Mouse (Mus musculus): ENCODE measurements at regions not wholly inside any gene's neighbourhood (a gene's known extent, or its start where the extent isn't known, plus 50 kb on each side); places are given as distances from the start of the nearest gene placed in this dataset.

DNA sequence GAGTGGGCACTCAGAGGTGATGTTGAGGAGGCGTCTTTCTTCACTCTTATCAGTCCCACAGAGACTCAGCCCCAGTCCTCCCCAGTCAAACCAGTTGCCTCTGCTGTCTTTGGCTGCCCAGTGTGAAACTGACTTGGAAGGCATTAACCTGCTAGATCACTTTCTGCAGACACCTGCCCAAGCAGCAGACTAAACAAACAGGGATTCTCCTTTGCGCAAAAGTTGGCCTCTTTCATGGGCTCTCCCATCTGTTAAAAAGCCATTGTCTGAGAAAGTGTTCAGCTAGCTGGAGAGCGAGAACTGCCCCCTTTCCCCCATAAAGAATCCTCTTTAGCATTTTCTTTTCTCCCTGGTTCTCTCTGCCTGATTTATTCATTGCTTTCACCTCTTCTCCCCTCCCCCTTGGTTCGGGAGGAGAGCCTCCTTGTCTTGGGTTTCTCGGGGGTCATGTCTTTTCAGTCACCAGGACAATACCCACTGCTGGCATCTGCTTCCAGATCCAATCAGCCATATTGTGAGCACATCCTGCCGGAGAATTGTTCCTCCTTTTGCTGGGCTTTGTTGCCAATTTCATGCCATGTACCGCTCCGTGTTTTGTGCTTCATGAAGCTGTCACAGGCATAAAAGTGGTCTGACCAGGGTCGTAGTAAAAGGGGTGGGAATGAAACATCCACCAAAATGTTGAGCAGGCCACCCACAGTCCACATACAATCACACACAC lies 143.7 kb downstream of the Nkx6-1 start:
- no peak overlapping the region for H3K27ac ChIP-seq (ENCODE audit: low read length)
- no peaks in the 10 kb centered on the region for H3K4me1 ChIP-seq (ENCODE audit: control insufficient read depth, insufficient read depth, low read length)
- no peak for ATAC-seq (replicated peaks; ENCODE audit: extremely low read depth, insufficient read depth, low FRiP score)
- no peak overlapping the region for H3K4me2 ChIP-seq (ENCODE audit: low read depth, low read length)
- no peak overlapping the region for H3K9ac ChIP-seq (ENCODE audit: low read length)
- no peaks in the 10 kb centered on the region for H3K36me3 ChIP-seq (ENCODE audit: control insufficient read depth, insufficient read depth)
- H3K27me3 ChIP-seq (ENCODE audit: control insufficient read depth, insufficient read depth, low read length), result no peaks in the 10 kb centered on the region
- WGBS, result 47% methylated on average over 9 of the region's 9 CpGs
- no peaks in the 10 kb centered on the region for H3K9me3 ChIP-seq (replicated peaks; ENCODE audit: control insufficient read depth, low read length)
- H3K4me3 ChIP-seq (ENCODE audit: low read length), result no peak overlapping the region

DNA sequence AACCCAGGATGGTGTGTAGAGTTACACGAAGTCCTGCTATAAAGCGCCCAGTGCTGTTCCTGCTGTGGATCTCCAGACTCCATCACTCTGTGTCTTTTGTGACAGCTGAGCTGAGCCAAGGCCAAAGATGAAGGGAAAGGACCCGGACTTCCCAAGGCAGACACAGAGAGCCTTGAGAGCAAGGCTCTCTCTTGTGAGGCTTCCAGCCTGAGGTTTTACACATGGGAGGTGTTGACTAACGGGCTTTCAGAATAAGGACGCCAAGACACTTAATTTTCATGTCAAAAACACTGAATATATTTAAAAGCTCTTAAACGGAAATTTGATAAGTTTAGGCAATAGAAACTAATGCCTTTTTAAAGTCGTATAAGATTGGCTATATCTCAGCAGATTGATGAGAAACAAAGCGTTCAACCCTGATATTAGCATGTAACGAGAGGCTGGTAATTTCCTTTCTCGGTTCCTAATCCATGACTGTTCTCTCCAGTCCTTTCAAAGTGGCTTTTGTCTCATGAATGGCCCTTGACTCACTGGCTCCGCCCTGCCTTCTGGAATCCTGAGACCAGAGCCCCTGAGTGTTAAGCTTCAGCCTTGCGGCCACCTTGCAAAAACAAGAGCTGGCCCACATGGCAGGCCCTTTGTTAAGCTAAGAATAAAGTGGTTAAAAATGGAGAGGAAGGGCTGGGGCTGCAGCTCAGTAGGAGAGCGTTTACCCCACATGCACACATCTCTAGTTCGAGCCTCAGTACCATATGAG lies 145.8 kb downstream of the Nkx6-1 start:
- Histone ChIP-seq H3K27me3 (ENCODE audit: control insufficient read depth, insufficient read depth, low read length) (no peaks in the 10 kb centered on the region), H3K4me3 (ENCODE audit: low read length) (no peak overlapping the region), H3K27ac (ENCODE audit: low read length) (no peak overlapping the region), H3K9ac (ENCODE audit: low read length) (no peak overlapping the region), H3K4me1 (ENCODE audit: control insufficient read depth, insufficient read depth, low read length) (no peaks in the 10 kb centered on the region), H3K4me2 (ENCODE audit: low read depth, low read length) (no peak overlapping the region), H3K9me3 (replicated peaks; ENCODE audit: control insufficient read depth, low read length) (no peaks in the 10 kb centered on the region), H3K36me3 (ENCODE audit: control insufficient read depth, insufficient read depth) (no peaks in the 10 kb centered on the region)
- WGBS, result 57% methylated on average over 14 of the region's 14 CpGs
- ATAC-seq (replicated peaks; ENCODE audit: extremely low read depth, insufficient read depth, low FRiP score), result no peak

DNA sequence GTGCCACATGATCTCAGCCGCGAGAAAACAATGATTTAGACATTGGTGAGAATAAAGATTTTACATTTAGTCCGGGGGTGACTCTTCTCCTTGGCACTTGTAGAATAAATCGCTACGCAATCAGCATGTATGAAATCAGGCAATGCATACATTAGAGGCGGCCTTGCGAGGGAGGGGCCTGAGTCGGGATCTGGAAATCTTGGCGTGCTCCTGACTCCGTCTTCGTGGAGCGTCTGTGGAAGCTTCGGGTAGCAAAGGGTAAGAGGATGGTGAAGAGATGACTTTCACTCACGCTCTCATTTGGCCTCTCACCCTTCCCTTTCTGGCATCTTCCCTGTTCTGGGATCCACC lies 167.1 kb downstream of the Nkx6-1 start:
- Histone ChIP-seq H3K4me1 (ENCODE audit: control insufficient read depth, insufficient read depth, low read length) (no peaks in the 10 kb centered on the region), H3K4me2 (ENCODE audit: low read depth, low read length) (no peak overlapping the region), H3K9me3 (replicated peaks; ENCODE audit: control insufficient read depth, low read length) (no peaks in the 10 kb centered on the region), H3K27me3 (ENCODE audit: control insufficient read depth, insufficient read depth, low read length) (no peaks in the 10 kb centered on the region), H3K9ac (ENCODE audit: low read length) (no peak overlapping the region), H3K4me3 (ENCODE audit: low read length) (no peak overlapping the region), H3K36me3 (ENCODE audit: control insufficient read depth, insufficient read depth) (no peaks in the 10 kb centered on the region), H3K27ac (ENCODE audit: low read length) (no peak overlapping the region)
- ATAC-seq (replicated peaks; ENCODE audit: extremely low read depth, insufficient read depth, low FRiP score), result no peak
- WGBS, result 86% methylated on average over 14 of the region's 14 CpGs

DNA sequence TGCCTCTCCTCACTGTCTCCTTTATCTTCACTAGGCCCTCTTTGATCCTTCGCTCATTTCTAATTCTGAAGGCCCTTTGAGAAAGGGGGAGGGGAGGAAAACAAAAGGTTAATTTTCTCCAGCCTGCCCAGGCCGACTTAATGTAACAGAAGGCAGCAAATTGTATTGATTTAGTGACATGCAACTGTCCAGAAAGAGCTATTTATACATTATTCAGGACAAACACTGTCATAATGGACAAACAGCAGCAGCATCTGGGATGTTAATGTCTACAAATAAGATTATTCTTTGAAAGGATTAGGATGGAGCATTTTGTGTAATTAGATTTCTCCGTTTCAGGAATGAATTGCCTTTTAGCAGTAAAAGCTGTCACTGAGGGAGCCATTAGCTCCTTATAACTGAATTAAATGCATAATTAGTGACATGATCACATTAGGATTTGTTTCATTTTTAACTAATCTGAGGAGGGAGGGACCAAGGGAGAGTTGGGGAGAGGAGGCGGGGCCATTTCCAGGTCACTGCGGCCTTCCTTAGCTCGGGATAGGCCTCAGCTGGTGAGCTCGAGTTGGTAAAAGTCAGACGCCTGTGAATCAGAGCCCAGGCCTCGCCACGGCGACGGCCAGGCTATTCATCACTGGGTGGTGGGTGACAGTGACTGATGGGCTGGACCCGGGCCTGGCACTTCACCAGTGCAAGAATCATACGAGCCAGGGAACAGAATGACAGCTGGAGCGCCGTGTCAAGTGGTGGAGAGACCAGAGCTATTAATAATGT lies 167.7 kb downstream of the Nkx6-1 start:
- 60% methylated on average over 16 of the region's 16 CpGs for WGBS
- Histone ChIP-seq H3K4me3 (ENCODE audit: low read length) (no peak overlapping the region), H3K4me1 (ENCODE audit: control insufficient read depth, insufficient read depth, low read length) (no peaks in the 10 kb centered on the region), H3K9ac (ENCODE audit: low read length) (no peak overlapping the region), H3K9me3 (replicated peaks; ENCODE audit: control insufficient read depth, low read length) (no peaks in the 10 kb centered on the region), H3K4me2 (ENCODE audit: low read depth, low read length) (no peak overlapping the region), H3K36me3 (ENCODE audit: control insufficient read depth, insufficient read depth) (no peaks in the 10 kb centered on the region), H3K27me3 (ENCODE audit: control insufficient read depth, insufficient read depth, low read length) (no peaks in the 10 kb centered on the region), H3K27ac (ENCODE audit: low read length) (no peak overlapping the region)
- no peak for ATAC-seq (replicated peaks; ENCODE audit: extremely low read depth, insufficient read depth, low FRiP score)

DNA sequence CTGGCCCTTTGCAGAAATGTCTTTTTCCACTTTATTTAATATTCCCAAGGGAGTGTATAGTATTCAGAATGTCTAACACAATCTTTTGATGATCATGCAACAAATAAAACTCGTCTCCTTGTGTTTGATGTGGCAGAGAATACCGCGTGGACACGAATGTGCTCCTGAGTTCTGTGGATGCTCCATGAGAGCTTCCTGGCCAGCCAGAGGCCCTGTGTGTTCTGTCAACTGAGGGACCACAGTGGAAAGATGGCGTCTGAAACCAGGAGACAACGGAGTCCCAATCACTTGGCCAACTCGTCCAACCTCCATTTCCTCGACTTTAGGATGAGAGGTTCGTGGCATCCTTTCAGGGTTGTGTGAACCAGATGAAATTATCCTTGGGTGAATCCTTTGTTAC lies 168.6 kb downstream of the Nkx6-1 start:
- Histone ChIP-seq H3K4me2 (ENCODE audit: low read depth, low read length) (no peak overlapping the region), H3K9me3 (replicated peaks; ENCODE audit: control insufficient read depth, low read length) (no peaks in the 10 kb centered on the region), H3K9ac (ENCODE audit: low read length) (no peak overlapping the region), H3K4me1 (ENCODE audit: control insufficient read depth, insufficient read depth, low read length) (no peaks in the 10 kb centered on the region), H3K36me3 (ENCODE audit: control insufficient read depth, insufficient read depth) (no peaks in the 10 kb centered on the region), H3K27ac (ENCODE audit: low read length) (no peak overlapping the region), H3K4me3 (ENCODE audit: low read length) (no peak overlapping the region), H3K27me3 (ENCODE audit: control insufficient read depth, insufficient read depth, low read length) (no peaks in the 10 kb centered on the region)
- 90% methylated on average over 9 of the region's 9 CpGs for WGBS
- ATAC-seq (replicated peaks; ENCODE audit: extremely low read depth, insufficient read depth, low FRiP score), result no peak

DNA sequence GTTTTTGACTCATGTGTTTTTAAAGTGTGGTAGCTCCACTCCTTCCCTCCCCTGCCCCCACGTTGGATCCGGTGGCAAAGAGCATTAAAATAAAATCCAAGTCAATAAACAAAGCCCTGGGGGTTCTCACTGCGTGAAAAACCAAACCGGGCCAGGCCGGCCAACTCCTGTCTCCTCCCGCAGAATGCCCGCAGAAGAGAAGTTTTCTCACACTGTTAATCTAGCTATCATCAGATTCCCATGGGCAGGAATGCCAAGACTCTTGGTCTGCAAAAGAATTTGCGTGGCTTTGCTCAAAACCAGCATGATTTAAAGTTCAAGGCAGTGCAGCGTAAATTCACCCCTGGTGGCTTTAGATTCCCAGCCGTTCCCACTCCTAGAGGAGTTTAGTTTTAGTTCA lies 219.0 kb downstream of the Nkx6-1 start:
- no peak overlapping the region for H3K4me3 ChIP-seq (ENCODE audit: low read length)
- WGBS, result 26% methylated on average over 10 of the region's 10 CpGs
- no peak for ATAC-seq (replicated peaks; ENCODE audit: extremely low read depth, insufficient read depth, low FRiP score)

DNA sequence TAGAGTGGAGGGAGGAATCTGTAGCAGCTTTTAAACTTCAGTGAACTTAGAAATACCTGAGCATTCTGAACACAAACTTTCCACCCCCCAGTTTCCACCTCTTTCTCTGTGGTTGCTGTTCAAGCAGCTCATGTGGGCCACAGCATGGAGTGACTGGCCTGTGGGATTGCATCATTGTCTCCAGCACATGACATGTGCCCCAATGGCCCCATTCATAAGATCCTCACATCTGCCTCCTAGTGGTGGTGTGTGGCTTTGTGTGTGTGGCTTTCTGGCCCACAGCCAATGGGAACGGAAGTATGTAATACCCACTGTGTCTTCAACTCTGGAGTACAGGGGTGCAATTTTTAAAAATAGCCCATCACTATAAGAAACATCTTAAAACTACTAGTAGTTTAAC lies 223.0 kb downstream of the Nkx6-1 start:
- Histone ChIP-seq H3K9ac (ENCODE audit: low read length) (no peak overlapping the region), H3K4me1 (ENCODE audit: control insufficient read depth, insufficient read depth, low read length) (no peaks in the 10 kb centered on the region), H3K27ac (ENCODE audit: low read length) (no peak overlapping the region), H3K27me3 (ENCODE audit: control insufficient read depth, insufficient read depth, low read length) (no peaks in the 10 kb centered on the region), H3K4me3 (ENCODE audit: low read length) (no peak overlapping the region), H3K9me3 (replicated peaks; ENCODE audit: control insufficient read depth, low read length) (no peaks in the 10 kb centered on the region), H3K4me2 (ENCODE audit: low read depth, low read length) (no peak overlapping the region), H3K36me3 (ENCODE audit: control insufficient read depth, insufficient read depth) (no peaks in the 10 kb centered on the region)
- WGBS, result 73% methylated on average over 1 of the region's 1 CpGs
- ATAC-seq (replicated peaks; ENCODE audit: extremely low read depth, insufficient read depth, low FRiP score), result no peak

More for the DNA sequence above, 219.0 kb downstream of the Nkx6-1 start:
- H3K4me2 ChIP-seq (ENCODE audit: low read depth, low read length), result no peak overlapping the region
- H3K36me3 ChIP-seq (ENCODE audit: control insufficient read depth, insufficient read depth), result no peaks in the 10 kb centered on the region
- no peak overlapping the region for H3K27ac ChIP-seq (ENCODE audit: low read length)
- no peaks in the 10 kb centered on the region for H3K9me3 ChIP-seq (replicated peaks; ENCODE audit: control insufficient read depth, low read length)
- no peak overlapping the region for H3K9ac ChIP-seq (ENCODE audit: low read length)
- H3K4me1 ChIP-seq (ENCODE audit: control insufficient read depth, insufficient read depth, low read length), result no peaks in the 10 kb centered on the region
- H3K27me3 ChIP-seq (ENCODE audit: control insufficient read depth, insufficient read depth, low read length), result no peaks in the 10 kb centered on the region

DNA sequence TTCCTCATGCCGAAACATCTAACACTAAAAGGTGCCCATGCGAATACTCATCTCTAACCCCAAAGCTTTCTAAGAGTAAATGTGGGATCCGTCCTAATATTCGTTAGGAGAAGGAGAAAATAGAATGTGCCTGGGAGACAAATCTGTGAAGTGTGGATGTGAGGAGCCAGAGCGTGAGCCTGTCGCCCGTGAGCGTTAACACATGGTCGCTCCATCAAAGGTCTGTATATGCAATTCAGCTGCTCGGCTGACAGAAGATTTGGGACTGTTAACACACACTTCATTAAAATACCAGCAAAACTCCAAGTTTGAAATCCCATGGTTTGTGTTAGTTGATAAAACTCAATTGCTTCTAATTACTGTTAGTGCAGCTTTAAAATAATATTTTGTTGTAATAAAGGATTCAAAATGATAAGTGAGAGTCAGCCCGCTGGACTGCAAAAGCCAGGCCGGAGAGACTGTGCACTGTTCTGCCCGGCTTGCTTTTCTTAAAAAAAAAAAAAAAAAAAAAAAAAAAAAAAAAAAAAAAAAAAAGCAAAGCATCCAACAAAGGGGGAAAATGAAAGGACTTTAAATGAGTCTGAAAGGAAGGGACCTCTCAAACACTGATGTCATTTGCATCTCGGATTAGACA lies 227.0 kb downstream of the Nkx6-1 start:
- no peak overlapping the region for H3K4me3 ChIP-seq (ENCODE audit: low read length)
- ATAC-seq (replicated peaks; ENCODE audit: extremely low read depth, insufficient read depth, low FRiP score), result no peak
- H3K27ac ChIP-seq (ENCODE audit: low read length), result no peak overlapping the region
- no peak overlapping the region for H3K9ac ChIP-seq (ENCODE audit: low read length)
- no peaks in the 10 kb centered on the region for H3K4me1 ChIP-seq (ENCODE audit: control insufficient read depth, insufficient read depth, low read length)
- no peak overlapping the region for H3K4me2 ChIP-seq (ENCODE audit: low read depth, low read length)
- H3K27me3 ChIP-seq (ENCODE audit: control insufficient read depth, insufficient read depth, low read length), result no peaks in the 10 kb centered on the region
- 74% methylated on average over 14 of the region's 14 CpGs for WGBS
- no peaks in the 10 kb centered on the region for H3K36me3 ChIP-seq (ENCODE audit: control insufficient read depth, insufficient read depth)
- no peaks in the 10 kb centered on the region for H3K9me3 ChIP-seq (replicated peaks; ENCODE audit: control insufficient read depth, low read length)

Measured in heart, embryonic 16.5 days (tissue).